Mouse (Mus musculus) cerebellum, adult 18-20 months (tissue): ENCODE measurements around the gene Col25a1.

ENCODE experiments used
- DNase-seq, 2 experiments: peaks; one replicate each; pipeline ENCODE4 v3.0.0; 2021

Gene Col25a1

GRCm38 (mm10) chr3:130166875-130167274 lies 35.6 kb downstream of the Col25a1 start:
- DNase-seq: no peak

- no peak for DNase-seq
Measured at GRCm38 (mm10) chr3:130172764-130173163, 41.5 kb downstream of the Col25a1 start.

GRCm38 (mm10) chr3:130180181-130180940 lies 49.1 kb downstream of the Col25a1 start:
- peak; percentile 7 to 16 for DNase-seq

- DNase-seq: no peak
Measured at GRCm38 (mm10) chr3:130180964-130181590, 49.8 kb downstream of the Col25a1 start.

GRCm38 (mm10) chr3:130181591-130181980 lies 50.3 kb downstream of the Col25a1 start:
- DNase-seq: no peak

GRCm38 (mm10) chr3:130182450-130182849 lies 51.1 kb downstream of the Col25a1 start:
- DNase-seq: no peak

GRCm38 (mm10) chr3:130185111-130185510 lies 53.8 kb downstream of the Col25a1 start:
- DNase-seq: no peak

GRCm38 (mm10) chr3:130187588-130187987 lies 56.3 kb downstream of the Col25a1 start:
- no peak for DNase-seq

- DNase-seq: no peak
Measured at GRCm38 (mm10) chr3:130193450-130193849, 62.1 kb downstream of the Col25a1 start.

GRCm38 (mm10) chr3:130214631-130215030 lies 83.3 kb downstream of the Col25a1 start:
- DNase-seq: no peak

GRCm38 (mm10) chr3:130216141-130216540 lies 84.8 kb downstream of the Col25a1 start:
- no peak for DNase-seq

- no peak for DNase-seq
Measured at GRCm38 (mm10) chr3:130216646-130217045, 85.3 kb downstream of the Col25a1 start.

GRCm38 (mm10) chr3:130217705-130218104 lies 86.4 kb downstream of the Col25a1 start:
- no peak for DNase-seq

- no peak for DNase-seq
Measured at GRCm38 (mm10) chr3:130218232-130218728, 87.0 kb downstream of the Col25a1 start.

- DNase-seq: no peak
Measured at GRCm38 (mm10) chr3:130220811-130221210, 89.5 kb downstream of the Col25a1 start.

- no peak for DNase-seq
Measured at GRCm38 (mm10) chr3:130228186-130228585, 96.9 kb downstream of the Col25a1 start.

- no peak for DNase-seq
Measured at GRCm38 (mm10) chr3:130232944-130233343, 101.6 kb downstream of the Col25a1 start.

GRCm38 (mm10) chr3:130235233-130235632 lies 103.9 kb downstream of the Col25a1 start:
- DNase-seq: no peak

- DNase-seq: no peak
Measured at GRCm38 (mm10) chr3:130236129-130236528, 104.8 kb downstream of the Col25a1 start.

- DNase-seq: no peak
Measured at GRCm38 (mm10) chr3:130237852-130238251, 106.6 kb downstream of the Col25a1 start.

GRCm38 (mm10) chr3:130241924-130242323 lies 110.6 kb downstream of the Col25a1 start:
- DNase-seq: no peak

GRCm38 (mm10) chr3:130242647-130243296 lies 111.5 kb downstream of the Col25a1 start:
- no peak for DNase-seq

GRCm38 (mm10) chr3:130252355-130252754 lies 121.1 kb downstream of the Col25a1 start:
- DNase-seq: no peak

- no peak for DNase-seq
Measured at GRCm38 (mm10) chr3:130256059-130256458, 124.8 kb downstream of the Col25a1 start.
